Mouse (Mus musculus) bone marrow macrophage, adult 2 months (primary cell): ENCODE data around the gene Pcx.

Experiments
- CTCF ChIP-seq: IDR thresholded peaks from 2 replicates; pipeline ENCODE4 v1.5.1; 2012; ENCODE audit warnings: low read depth, mild to moderate bottlenecking, low read length, moderate library complexity
- POLR2A ChIP-seq: IDR thresholded peaks from 2 replicates; pipeline ENCODE4 v1.6.1; 2012; ENCODE audit warnings: mild to moderate bottlenecking, low read depth, low read length, borderline replicate concordance

DNA sequence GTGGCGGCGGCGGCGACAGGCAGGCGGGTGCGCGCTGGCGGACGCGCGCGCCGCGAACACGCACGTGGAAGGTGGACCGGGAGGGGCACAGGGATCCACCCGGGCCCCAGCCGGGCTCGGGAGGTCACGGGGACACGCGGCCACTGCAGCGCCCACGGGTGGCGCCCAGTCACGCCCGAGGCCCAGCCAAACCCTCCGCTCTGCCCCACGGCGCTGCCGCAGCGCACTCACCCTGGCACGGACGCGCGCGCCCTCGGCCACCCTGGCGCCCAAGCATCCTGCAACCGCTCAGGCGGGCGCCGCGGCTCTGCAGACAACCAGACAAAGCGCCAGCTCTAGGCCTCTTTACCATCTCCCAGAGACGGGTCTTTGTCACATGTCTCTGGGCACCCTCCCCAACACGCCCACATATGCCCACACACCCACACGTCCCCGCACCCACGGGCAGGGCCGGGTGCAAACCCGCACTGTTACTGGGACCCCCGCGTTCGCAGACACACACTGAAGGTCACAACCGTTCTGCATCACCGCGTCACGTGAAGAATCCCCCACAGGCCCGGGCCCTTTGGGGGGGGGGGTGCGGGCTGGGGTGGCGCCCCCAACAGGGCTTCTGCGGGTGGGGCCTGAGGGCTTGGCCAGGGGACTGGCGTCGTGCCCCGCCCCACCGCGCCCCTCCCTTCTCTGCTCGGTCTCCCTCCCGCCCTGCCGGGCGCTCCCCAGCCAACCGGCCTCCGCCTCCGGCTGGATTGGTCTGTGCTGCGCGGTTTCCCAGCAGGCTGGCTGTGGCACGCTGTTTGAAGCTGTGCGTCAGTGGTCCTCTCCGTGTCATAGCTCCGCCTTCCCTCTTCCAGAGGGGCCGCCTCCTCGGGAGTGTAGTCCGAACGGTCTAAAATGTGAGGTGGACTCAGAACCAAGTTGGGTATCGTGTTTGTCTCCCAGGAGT is 105.2 kb downstream of the Pcx start, which contains the start of gene Lrfn4:
- no peak for TF ChIP-seq CTCF
- no peak for TF ChIP-seq POLR2A
